Mouse (Mus musculus) spleen, adult 2 months (tissue): ENCODE measurements around the gene Bmper. TPM values are rescaled to one million over a fixed set of nuclear protein-coding genes. Genes with fewer than 3 reads are reported as not detected.

Experiments used
- DNase-seq, 2 experiments: peaks; one replicate each; pipeline versions ENCODE4 v3.0.0 to v3.0.0-alpha.2; 2012 to 2021; ENCODE audit warnings: low spot score in 2 of 2, low read depth in 1 of 2
- H3K27ac ChIP-seq: fragments of 200-500 bp; 2 replicates; pipeline ENCODE4 v1.5.1; 2012; ENCODE audit warnings: low read length, inconsistent platforms; ENCODE audit not compliant: insufficient read depth
- H3K27me3 ChIP-seq: fragments of 200-500 bp; 2 replicates; pipeline ENCODE4 v1.6.1; 2012; ENCODE audit warnings: mild to moderate bottlenecking, moderate library complexity, low read length, inconsistent platforms; ENCODE audit not compliant: control insufficient read depth, insufficient read depth
- H3K36me3 ChIP-seq: fragments of 200-500 bp; 2 replicates; pipeline ENCODE4 v1.6.1; 2012; ENCODE audit warnings: mild to moderate bottlenecking, low read length, inconsistent platforms; ENCODE audit not compliant: control insufficient read depth, insufficient read depth
- H3K4me1 ChIP-seq: fragments of 200-500 bp; 2 replicates; pipeline ENCODE4 v1.6.1; 2011; ENCODE audit warnings: inconsistent platforms; ENCODE audit not compliant: control insufficient read depth, insufficient read depth, insufficient read length
- H3K4me3 ChIP-seq: fragments of 200-500 bp; 2 replicates; pipeline ENCODE4 v1.5.1; 2011; ENCODE audit warnings: mild to moderate bottlenecking, inconsistent platforms; ENCODE audit not compliant: insufficient read depth, insufficient read length; ENCODE audit errors: extremely low read depth
- CTCF ChIP-seq: fragments of 200-500 bp; IDR thresholded peaks from 2 replicates; pipeline ENCODE4 v1.5.1; 2011; ENCODE audit warnings: mild to moderate bottlenecking, inconsistent platforms; ENCODE audit not compliant: insufficient read depth, insufficient read length, insufficient replicate concordance; ENCODE audit errors: extremely low read depth
- POLR2A ChIP-seq: fragments of 200-500 bp; IDR thresholded peaks from 2 replicates; pipeline ENCODE4 v1.6.1; 2011; ENCODE audit warnings: low read depth, low read length, inconsistent platforms
- WGBS: fragments of 180-500 bp; shearing (Covaris S2); methylation state at CpG from one replicate; pipeline ENCODE4 v1.1.7; 2018; 5-methylcytosine and 5-hydroxymethylcytosine counted together
- polyA plus RNA-seq: library from polyadenylated mRNA; depleted of rRNA; stranded (reverse); fragments of >200 nt; gene quantifications from 2 replicates; pipeline ENCODE4 v1.2.3, GENCODE M21; 2012

The Bmper gene
- polyA plus RNA-seq, 1 experiment: 0.44 TPM

DNA sequence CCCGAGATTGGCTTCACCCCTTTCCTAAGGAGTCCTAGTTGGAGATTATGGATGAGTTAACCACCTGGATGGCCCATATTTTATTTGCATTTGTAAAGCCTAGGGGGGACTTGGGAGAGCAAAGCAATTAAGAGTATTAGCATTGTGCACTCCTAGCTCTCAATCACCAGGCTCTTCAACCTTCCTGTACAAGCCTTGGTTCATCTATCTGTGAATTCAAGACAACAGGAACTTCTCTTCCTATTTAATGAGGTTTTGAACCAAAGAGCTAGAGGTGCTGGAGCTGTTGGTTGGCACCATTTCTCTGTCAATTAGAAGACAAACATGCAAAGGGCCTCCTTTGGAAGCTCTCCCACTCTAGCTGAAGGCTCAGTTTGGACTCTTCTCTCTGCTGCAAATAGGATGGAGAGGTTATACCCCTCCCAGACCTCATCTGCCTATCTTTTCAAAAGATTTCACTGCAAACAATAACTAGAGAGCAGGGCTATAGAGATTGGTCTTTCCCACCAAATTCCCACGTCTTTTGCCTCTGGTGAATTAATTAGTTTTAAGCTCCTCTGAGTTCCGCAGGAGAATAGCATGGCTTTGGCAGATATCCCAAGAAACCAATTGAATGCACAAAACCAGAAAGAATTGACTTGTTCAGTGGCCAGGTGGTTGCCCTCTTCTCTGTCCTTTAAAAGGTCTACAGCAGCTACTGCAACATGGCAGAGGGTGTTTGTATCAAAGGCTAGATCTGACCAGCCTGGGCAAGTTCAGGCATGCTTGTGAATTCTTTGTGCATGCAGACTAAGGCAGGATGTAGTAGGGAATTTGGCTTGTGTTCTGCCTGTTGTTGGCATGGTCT is 185.3 kb downstream of the Bmper start:
- DNase-seq: no peak
- no peaks in the 10 kb centered on the region for H3K36me3 ChIP-seq
- H3K4me3 ChIP-seq: no peak overlapping the region
- H3K4me1 ChIP-seq: no peaks in the 10 kb centered on the region
- no peak for TF ChIP-seq CTCF
- TF ChIP-seq POLR2A: no peak
- WGBS: 78% methylated on average over 3 of the region's 3 CpGs
- H3K27me3 ChIP-seq: no peaks in the 10 kb centered on the region
- H3K27ac ChIP-seq: no peak overlapping the region

DNA sequence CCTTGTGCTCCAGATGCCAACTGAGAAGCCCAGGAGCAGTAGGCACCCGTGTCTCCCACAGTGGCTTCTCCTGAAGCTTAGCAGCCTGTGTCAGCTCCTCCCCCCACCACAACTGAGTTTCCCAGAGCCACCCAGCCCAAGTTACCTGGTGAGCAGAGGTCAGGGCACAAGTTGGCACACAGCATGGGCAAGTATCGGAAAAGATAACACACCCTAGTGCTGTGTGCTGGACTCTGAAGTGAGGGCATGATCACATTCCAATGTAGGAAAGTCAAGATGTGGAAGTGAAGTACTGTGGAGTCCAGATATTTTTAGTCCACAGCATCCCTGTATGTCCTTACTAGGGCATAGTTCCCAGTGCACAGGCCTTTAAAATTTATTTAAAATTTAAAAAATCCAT is 187.7 kb downstream of the Bmper start:
- Histone ChIP-seq H3K4me3 (no peak overlapping the region), H3K27me3 (no peaks in the 10 kb centered on the region), H3K36me3 (no peaks in the 10 kb centered on the region), H3K4me1 (no peaks in the 10 kb centered on the region), H3K27ac (no peak overlapping the region)
- 62% methylated on average over 2 of the region's 2 CpGs for WGBS
- DNase-seq: no peak
- TF ChIP-seq CTCF: no peak
- TF ChIP-seq POLR2A: no peak

DNA sequence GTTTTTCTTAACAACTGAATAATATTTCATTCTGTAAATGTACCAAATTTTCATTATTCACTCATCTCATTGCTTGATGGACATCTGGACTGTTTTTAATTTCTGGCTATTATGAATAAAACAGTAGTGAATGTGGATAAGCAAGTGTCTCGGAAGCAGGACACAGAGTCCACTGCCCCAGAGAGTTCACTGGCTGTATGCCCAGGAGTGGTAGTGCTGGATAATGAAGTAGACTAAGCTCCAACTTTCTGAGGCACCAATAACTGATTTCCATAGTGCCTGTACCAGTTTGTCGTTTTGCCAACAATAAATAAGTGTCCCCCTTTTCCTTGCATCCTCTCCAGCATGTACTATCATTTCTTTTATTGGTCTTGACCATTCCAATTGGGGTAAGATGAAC is 190.1 kb downstream of the Bmper start:
- no peak for TF ChIP-seq CTCF
- TF ChIP-seq POLR2A: no peak
- Histone ChIP-seq H3K4me1 (no peaks in the 10 kb centered on the region), H3K4me3 (no peak overlapping the region), H3K27ac (no peak overlapping the region), H3K36me3 (no peaks in the 10 kb centered on the region), H3K27me3 (no peaks in the 10 kb centered on the region)
- DNase-seq: no peak
- 86% methylated on average over 2 of the region's 2 CpGs for WGBS

DNA sequence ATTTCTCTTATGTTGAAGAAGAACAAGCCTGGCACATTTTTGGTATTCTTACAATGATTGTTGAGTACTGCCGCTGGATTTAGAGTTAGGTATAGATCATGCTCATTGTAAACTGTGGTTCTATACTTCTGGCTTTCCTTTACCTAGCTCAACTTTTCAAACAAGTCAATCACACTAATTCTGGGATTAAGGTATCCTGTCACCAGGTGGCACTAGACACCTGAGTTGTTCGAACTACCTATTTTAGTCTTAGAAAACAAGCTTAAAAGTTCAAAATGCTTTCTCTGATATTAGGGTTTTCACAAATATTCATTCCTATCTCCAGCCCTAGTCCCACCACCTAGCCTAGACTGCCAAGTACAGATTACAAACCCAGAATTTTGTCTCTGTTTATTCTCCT is 196.2 kb downstream of the Bmper start:
- TF ChIP-seq CTCF (no peak), POLR2A (no peak)
- Histone ChIP-seq H3K27ac (no peak overlapping the region), H3K4me3 (no peak overlapping the region), H3K36me3 (no peaks in the 10 kb centered on the region), H3K27me3 (no peaks in the 10 kb centered on the region), H3K4me1 (no peaks in the 10 kb centered on the region)
- DNase-seq: no peak
- 91% methylated on average over 2 of the region's 2 CpGs for WGBS

DNA sequence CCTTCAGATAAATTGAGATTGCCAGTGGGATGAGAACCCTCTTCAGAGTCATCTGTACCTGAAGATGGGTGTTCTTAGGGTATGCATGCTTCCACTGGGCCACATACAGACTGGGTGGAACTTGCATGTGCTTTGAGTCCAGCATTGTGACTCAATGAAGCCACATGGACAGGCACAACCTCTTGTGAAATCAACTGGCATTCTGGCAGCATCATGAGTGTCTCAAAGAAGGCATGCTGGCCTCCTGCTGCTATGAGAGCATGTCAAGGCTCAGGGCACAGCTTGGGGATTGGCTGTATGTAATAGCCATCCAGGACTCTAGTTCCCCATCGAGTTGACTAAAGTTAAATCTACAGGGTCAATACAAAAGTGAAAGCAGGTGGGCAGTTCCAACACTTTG is 200.9 kb downstream of the Bmper start:
- 74% methylated on average over 1 of the region's 1 CpGs for WGBS

DNA sequence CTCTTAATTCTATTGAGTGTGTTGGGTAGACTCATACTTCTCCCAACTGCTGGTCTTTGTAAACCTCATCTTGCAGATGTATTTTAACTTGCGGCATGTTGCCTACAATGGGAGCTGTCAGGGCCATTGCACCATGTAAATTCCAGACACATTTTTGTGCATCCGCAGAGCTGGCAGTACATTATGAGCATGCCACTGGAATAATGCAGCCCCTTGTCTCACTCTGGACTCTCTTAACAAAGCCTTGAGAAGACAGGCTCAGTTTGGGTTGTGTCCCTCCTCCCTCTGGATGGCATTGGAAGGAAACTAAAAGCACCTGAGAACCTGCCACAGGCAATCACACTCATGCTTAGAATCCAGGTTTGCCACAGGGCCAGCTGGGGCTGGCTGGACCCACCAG is 209.8 kb downstream of the Bmper start:
- H3K27ac ChIP-seq: no peak overlapping the region
- whole genome bisulfite sequencing: 95% methylated on average over 2 of the region's 2 CpGs
- H3K27me3 ChIP-seq: no peaks in the 10 kb centered on the region
- H3K36me3 ChIP-seq: no peaks in the 10 kb centered on the region
- no peak overlapping the region for H3K4me3 ChIP-seq
- TF ChIP-seq POLR2A: no peak
- TF ChIP-seq CTCF: no peak
- no peak for DNase-seq
- no peaks in the 10 kb centered on the region for H3K4me1 ChIP-seq

More for the DNA sequence above, 200.9 kb downstream of the Bmper start:
- Histone ChIP-seq H3K4me1 (no peaks in the 10 kb centered on the region), H3K36me3 (no peaks in the 10 kb centered on the region), H3K27me3 (no peaks in the 10 kb centered on the region), H3K27ac (no peak overlapping the region), H3K4me3 (no peak overlapping the region)
- DNase-seq: no peak
- TF ChIP-seq POLR2A (no peak), CTCF (no peak)

DNA sequence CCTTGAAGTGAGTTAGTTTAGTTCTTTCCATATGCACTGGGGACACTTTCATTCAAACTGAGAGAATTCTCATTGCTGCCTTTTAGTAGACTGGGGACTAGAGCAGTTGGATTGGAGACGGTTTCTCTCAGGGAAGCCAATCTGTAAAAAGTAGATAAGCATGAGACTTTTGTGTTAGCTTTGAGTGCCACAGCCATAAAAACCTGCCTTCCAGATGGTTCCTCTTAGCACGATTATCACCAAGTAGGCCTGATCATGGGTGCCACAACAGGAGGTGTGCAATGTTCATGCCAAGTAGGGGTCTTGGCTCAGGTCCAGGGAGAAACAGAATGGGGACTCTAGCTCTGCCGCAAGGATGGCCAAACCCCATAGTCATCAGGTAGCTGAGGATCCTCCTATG is 210.4 kb downstream of the Bmper start:
- no peak overlapping the region for H3K27ac ChIP-seq
- H3K4me3 ChIP-seq: no peak overlapping the region
- no peaks in the 10 kb centered on the region for H3K27me3 ChIP-seq
- no peaks in the 10 kb centered on the region for H3K4me1 ChIP-seq
- DNase-seq: no peak
- TF ChIP-seq POLR2A (no peak), CTCF (no peak)
- WGBS: 57% methylated on average over 3 of the region's 3 CpGs
- no peaks in the 10 kb centered on the region for H3K36me3 ChIP-seq
